In the genomic region with DNA sequence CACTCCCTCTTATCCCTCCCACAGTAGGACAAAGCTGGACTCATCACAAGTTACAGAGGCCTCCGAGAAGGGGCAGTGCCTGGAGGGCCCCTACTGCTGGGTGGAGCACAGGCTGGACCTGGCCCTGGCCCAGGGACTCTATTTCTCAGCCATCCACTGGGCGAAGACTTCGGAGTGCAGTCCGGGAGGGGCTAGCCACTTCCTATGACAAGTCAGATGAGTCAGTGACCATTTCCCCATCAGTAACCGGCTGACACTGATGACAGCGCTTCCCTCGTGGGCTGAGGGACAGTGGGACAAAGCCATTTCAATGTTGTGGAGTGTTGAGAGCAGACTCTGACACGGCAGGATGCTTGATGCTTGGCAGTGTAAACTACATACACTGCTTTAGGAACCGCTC, we compare ENCODE assay signal across 11 mouse cellular contexts. TPM values are rescaled to one million over a fixed set of nuclear protein-coding genes. Genes with fewer than 3 reads are reported as not detected.
DNase-seq lines count a peak whose midpoint lies in the region; ATAC-seq and TF ChIP-seq lines count a peak whose summit lies in the region.
"Had no signal": no experiment of that assay in that cellular context is flagged by ENCODE, and none has a peak within 500 bp of the region (broad histone marks: within the 10 kb centered on the region; RNA-seq: fewer than 3 reads in every experiment).

No protein-coding gene starts in this region.

- no peaks in the 10 kb centered on the region for H3K27me3 ChIP-seq in liver, postnatal 0 days (ENCODE audit: insufficient read depth, low read length)
- peaks cover 17% of the 10 kb centered on the region for H3K27me3 ChIP-seq in liver, embryonic 12.5 days (replicated peaks)
- no peaks in the 10 kb centered on the region for H3K27me3 ChIP-seq in lung, postnatal 0 days (replicated peaks; ENCODE audit: insufficient read depth, low read length)
- H3K27me3 ChIP-seq in small intestine, adult 2 months (ENCODE audit: control insufficient read depth, insufficient read depth, low read length) = no peaks in the 10 kb centered on the region

- H3K9me3 ChIP-seq in liver, postnatal 0 days (ENCODE audit: low read length) = no peaks in the 10 kb centered on the region
- H3K9me3 ChIP-seq in liver, embryonic 12.5 days (replicated peaks) = no peaks in the 10 kb centered on the region
- no peaks in the 10 kb centered on the region for H3K9me3 ChIP-seq in lung, postnatal 0 days (ENCODE audit: low read length)
- H3K9me3 ChIP-seq: limb, embryonic 13.5 days had no signal

- no peak for TF ChIP-seq POLR2A in embryonic fibroblast, embryonic 13.5 days (IDR thresholded peaks at IDR 0.05; ENCODE audit: low read depth, low read length)
- TF ChIP-seq POLR2A in small intestine, adult 2 months (IDR thresholded peaks at IDR 0.05; ENCODE audit: low read depth, low read length) = no peak

- DNase-seq in liver, postnatal 0 days = no peak
- DNase-seq in lung, postnatal 0 days (ENCODE audit: low spot score) = peak; percentile 62
- DNase-seq in yolk sac, embryonic 10.5 days (ENCODE audit: low spot score) = no peak
- DNase-seq: cerebellum, postnatal 10 days; thymus, postnatal 14 days had no signal

- no peak overlapping the region for H3K9ac ChIP-seq in liver, postnatal 0 days (replicated peaks)
- no peak overlapping the region for H3K9ac ChIP-seq in liver, embryonic 12.5 days
- no peak overlapping the region for H3K9ac ChIP-seq in lung, postnatal 0 days (replicated peaks; ENCODE audit: low read depth)
- H3K9ac ChIP-seq: limb, embryonic 13.5 days had no signal

- no peak overlapping the region for H3K4me2 ChIP-seq in liver, postnatal 0 days (ENCODE audit: low read depth, low read length)
- no peak overlapping the region for H3K4me2 ChIP-seq in liver, embryonic 12.5 days
- no peak overlapping the region for H3K4me2 ChIP-seq in lung, postnatal 0 days (replicated peaks; ENCODE audit: low read depth, low read length)
- H3K4me2 ChIP-seq: limb, embryonic 13.5 days; midbrain, embryonic 11.5 days had no signal

- WGBS in liver, postnatal 0 days (ENCODE audit: insufficient replicate concordance) = 46% methylated on average over 9 of the region's 9 CpGs
- 44% methylated on average over 9 of the region's 9 CpGs for WGBS in liver, embryonic 12.5 days (ENCODE audit: insufficient replicate concordance)
- 57% methylated on average over 9 of the region's 9 CpGs for WGBS in lung, postnatal 0 days
- 62% methylated on average over 9 of the region's 9 CpGs for WGBS in small intestine, adult 2 months

- H3K4me3 ChIP-seq in liver, postnatal 0 days (ENCODE audit: low read depth, low read length) = no peak overlapping the region
- H3K4me3 ChIP-seq in liver, embryonic 12.5 days = no peak overlapping the region
- no peak overlapping the region for H3K4me3 ChIP-seq in embryonic fibroblast, embryonic 13.5 days (ENCODE audit: insufficient read depth, low read length)
- no peak overlapping the region for H3K4me3 ChIP-seq in lung, postnatal 0 days (ENCODE audit: low read depth, low read length)
- H3K4me3 ChIP-seq in small intestine, adult 2 months (ENCODE audit: low read depth, low read length) = no peak overlapping the region
- H3K4me3 ChIP-seq: limb, embryonic 13.5 days had no signal

- TF ChIP-seq EP300 in liver, postnatal 0 days (IDR thresholded peaks at IDR 0.05; ENCODE audit: low read depth) = no peak
- TF ChIP-seq EP300 in lung, postnatal 0 days (IDR thresholded peaks at IDR 0.05) = no peak

- TF ChIP-seq CTCF in liver, postnatal 0 days (IDR thresholded peaks at IDR 0.05; ENCODE audit: low read depth) = no peak
- no peak for TF ChIP-seq CTCF in embryonic fibroblast, embryonic 13.5 days (IDR thresholded peaks at IDR 0.05; ENCODE audit: borderline replicate concordance, insufficient read depth, low read length)
- TF ChIP-seq CTCF in lung, postnatal 0 days (IDR thresholded peaks at IDR 0.05) = no peak
- TF ChIP-seq CTCF in small intestine, adult 2 months (IDR thresholded peaks at IDR 0.05; ENCODE audit: extremely low read depth, insufficient read length, insufficient replicate concordance, low read depth, low read length) = no peak

- peak; percentile 54; the same call in 1 of the 2 replicates for ATAC-seq in liver, postnatal 0 days
- ATAC-seq in liver, embryonic 12.5 days = no peak
- peak; percentile 64 for ATAC-seq in lung, postnatal 0 days
- no peak for ATAC-seq in erythroid progenitor cell, adult 5-6 weeks (replicated peaks; ENCODE audit: low FRiP score, poor library complexity, severe bottlenecking)

- peaks cover 21% of the 10 kb centered on the region for H3K4me1 ChIP-seq in liver, postnatal 0 days (ENCODE audit: insufficient read depth)
- H3K4me1 ChIP-seq in liver, embryonic 12.5 days = peaks cover 13% of the 10 kb centered on the region
- peaks cover 19% of the 10 kb centered on the region for H3K4me1 ChIP-seq in embryonic fibroblast, embryonic 13.5 days (ENCODE audit: control insufficient read depth, insufficient read depth, low read length)
- peaks cover 11% of the 10 kb centered on the region for H3K4me1 ChIP-seq in lung, postnatal 0 days (ENCODE audit: insufficient read depth, low read depth, low read length)
- peaks cover 39% of the 10 kb centered on the region for H3K4me1 ChIP-seq in small intestine, adult 2 months (ENCODE audit: control insufficient read depth, insufficient read depth, insufficient read length, low read length)

- no peak overlapping the region for H3K27ac ChIP-seq in liver, postnatal 0 days (ENCODE audit: low read depth)
- no peak overlapping the region for H3K27ac ChIP-seq in liver, embryonic 12.5 days
- peak overlapping the region; percentile 63 for H3K27ac ChIP-seq in embryonic fibroblast, embryonic 13.5 days (ENCODE audit: insufficient read depth, low read length)
- H3K27ac ChIP-seq in lung, postnatal 0 days (ENCODE audit: low read length) = no peak overlapping the region
- peak overlapping the region; percentile 94; the same call in 1 of the 2 replicates for H3K27ac ChIP-seq in small intestine, adult 2 months (ENCODE audit: insufficient read depth, low read depth, low read length)
- H3K27ac ChIP-seq: limb, embryonic 13.5 days had no signal

- no peaks in the 10 kb centered on the region for H3K36me3 ChIP-seq in liver, postnatal 0 days (replicated peaks; ENCODE audit: insufficient read depth, low read length)
- no peaks in the 10 kb centered on the region for H3K36me3 ChIP-seq in liver, embryonic 12.5 days
- H3K36me3 ChIP-seq in lung, postnatal 0 days (ENCODE audit: insufficient read depth, low read length) = no peaks in the 10 kb centered on the region
- H3K36me3 ChIP-seq in small intestine, adult 2 months (ENCODE audit: control insufficient read depth, insufficient read depth, low read length) = no peaks in the 10 kb centered on the region
- H3K36me3 ChIP-seq: limb, embryonic 13.5 days had no signal

RNA-seq across cellular contexts. Expression of gene Dagla, which starts 25.0 kb away (rescaled TPM):
- 0.21 and 0.28 TPM in 2 replicates for polyA plus RNA-seq in liver, postnatal 0 days (2015; fragmentation: Nextera tagmentation; extraction: Ambion mirVana)
- 0.55 and 0.56 TPM in 2 replicates for polyA plus RNA-seq in liver, embryonic 12.5 days (2016; fragmentation: Nextera tagmentation; extraction: Ambion mirVana)
- 5.8 and 7.6 TPM in 2 replicates for polyA plus RNA-seq in embryonic fibroblast, embryonic 13.5 days (2011; ENCODE audit: insufficient read length, low read depth, missing spikeins)
- 1.2 and 1.4 TPM in 2 replicates for polyA plus RNA-seq in lung, postnatal 0 days (2015; fragmentation: Nextera tagmentation; extraction: Ambion mirVana)
- polyA plus RNA-seq in small intestine, adult 2 months (2012; rRNA removed) = 5.6 and 8.7 TPM in 2 replicates
- not detected in 2 replicates for total RNA-seq in erythroid progenitor cell, adult 5-6 weeks (2015; ENCODE audit: low replicate concordance)
- not detected in 2 replicates for total RNA-seq in erythroid progenitor cell, adult 5-6 weeks (2017; ENCODE audit: low replicate concordance)

RNA-seq across cellular contexts. Expression of gene Myrf, which starts 39.1 kb away (rescaled TPM):
- polyA plus RNA-seq in liver, postnatal 0 days (2015; fragmentation: Nextera tagmentation; extraction: Ambion mirVana) = 2.1 and 2.5 TPM in 2 replicates
- 6.6 TPM in 2 replicates for polyA plus RNA-seq in liver, embryonic 12.5 days (2016; fragmentation: Nextera tagmentation; extraction: Ambion mirVana)
- polyA plus RNA-seq in embryonic fibroblast, embryonic 13.5 days (2011; ENCODE audit: insufficient read length, low read depth, missing spikeins) = 2.1 and 2.5 TPM in 2 replicates
- 5.0 and 5.9 TPM in 2 replicates for polyA plus RNA-seq in lung, postnatal 0 days (2015; fragmentation: Nextera tagmentation; extraction: Ambion mirVana)
- 58.3 and 65.5 TPM in 2 replicates for polyA plus RNA-seq in small intestine, adult 2 months (2012; rRNA removed)
- not detected in 2 replicates for total RNA-seq in erythroid progenitor cell, adult 5-6 weeks (2015; ENCODE audit: low replicate concordance)
- total RNA-seq in erythroid progenitor cell, adult 5-6 weeks (2017; ENCODE audit: low replicate concordance) = not detected in 2 replicates

Comparison
In these comparisons a context has a peak if more than half of its experiments do, and no peak if none do; other contexts are left out.
1. ATAC-seq: peak in liver, postnatal 0 days (single experiment) and lung, postnatal 0 days (single experiment); none in liver, embryonic 12.5 days (single experiment) and erythroid progenitor cell, adult 5-6 weeks (single experiment).
2. H3K27ac ChIP-seq: peak in embryonic fibroblast, embryonic 13.5 days (single experiment) and small intestine, adult 2 months (single experiment); none in liver, postnatal 0 days (single experiment), liver, embryonic 12.5 days (single experiment) and lung, postnatal 0 days (single experiment).